Mouse (Mus musculus) embryonic facial prominence, embryonic 10.5 days (tissue): ENCODE results near the gene Gm21885. TPM values are rescaled to one million over a fixed set of nuclear protein-coding genes. Genes with fewer than 3 reads are reported as not detected.
A peak's percentile ranks its signal among the peaks of the same experiment; 100 is the strongest.

ENCODE experiments used
- DNase-seq: peaks from one replicate; pipeline ENCODE4 v3.0.0-alpha.2; 2017; ENCODE audit warnings: low spot score
- H3K27ac ChIP-seq: fragments of 300-500 bp; sonication (generic); replicated peaks from 2 replicates; pipeline ENCODE4 v1.5.1; 2016; ENCODE audit warnings: mild to moderate bottlenecking
- H3K27me3 ChIP-seq: fragments of 300-500 bp; sonication (generic); replicated peaks from 2 replicates; pipeline ENCODE4 v1.6.1; 2016; ENCODE audit warnings: low read depth, mild to moderate bottlenecking; ENCODE audit not compliant: poor library complexity, severe bottlenecking
- H3K36me3 ChIP-seq: fragments of 300-500 bp; sonication (generic); replicated peaks from 2 replicates; pipeline ENCODE4 v1.6.1; 2016; ENCODE audit warnings: mild to moderate bottlenecking, moderate library complexity
- H3K4me1 ChIP-seq: fragments of 300-500 bp; sonication (generic); 2 replicates; pipeline ENCODE4 v1.6.1; 2016
- H3K4me3 ChIP-seq: fragments of 300-500 bp; sonication (generic); 2 replicates; pipeline ENCODE4 v1.5.1; 2016; ENCODE audit warnings: mild to moderate bottlenecking, moderate library complexity
- H3K9me3 ChIP-seq: fragments of 300-500 bp; sonication (generic); 2 replicates; pipeline ENCODE4 v1.6.1; 2016; ENCODE audit warnings: mild to moderate bottlenecking
- WGBS: fragments of 180-500 bp; shearing (Covaris S2); methylation state at CpG from one replicate; pipeline ENCODE4 v1.1.7; 2016; 5-methylcytosine and 5-hydroxymethylcytosine counted together
- polyA plus RNA-seq: library from polyadenylated mRNA; unstranded; fragments of >200 nt; fragmentation: Nextera tagmentation; extraction: Ambion mirVana; gene quantifications from 2 replicates; pipeline ENCODE4 v1.2.1, GENCODE M21; 2016

Gm21885 gene
- polyA plus RNA-seq, 1 experiment from 2014 or later, result 0.39 TPM

DNA sequence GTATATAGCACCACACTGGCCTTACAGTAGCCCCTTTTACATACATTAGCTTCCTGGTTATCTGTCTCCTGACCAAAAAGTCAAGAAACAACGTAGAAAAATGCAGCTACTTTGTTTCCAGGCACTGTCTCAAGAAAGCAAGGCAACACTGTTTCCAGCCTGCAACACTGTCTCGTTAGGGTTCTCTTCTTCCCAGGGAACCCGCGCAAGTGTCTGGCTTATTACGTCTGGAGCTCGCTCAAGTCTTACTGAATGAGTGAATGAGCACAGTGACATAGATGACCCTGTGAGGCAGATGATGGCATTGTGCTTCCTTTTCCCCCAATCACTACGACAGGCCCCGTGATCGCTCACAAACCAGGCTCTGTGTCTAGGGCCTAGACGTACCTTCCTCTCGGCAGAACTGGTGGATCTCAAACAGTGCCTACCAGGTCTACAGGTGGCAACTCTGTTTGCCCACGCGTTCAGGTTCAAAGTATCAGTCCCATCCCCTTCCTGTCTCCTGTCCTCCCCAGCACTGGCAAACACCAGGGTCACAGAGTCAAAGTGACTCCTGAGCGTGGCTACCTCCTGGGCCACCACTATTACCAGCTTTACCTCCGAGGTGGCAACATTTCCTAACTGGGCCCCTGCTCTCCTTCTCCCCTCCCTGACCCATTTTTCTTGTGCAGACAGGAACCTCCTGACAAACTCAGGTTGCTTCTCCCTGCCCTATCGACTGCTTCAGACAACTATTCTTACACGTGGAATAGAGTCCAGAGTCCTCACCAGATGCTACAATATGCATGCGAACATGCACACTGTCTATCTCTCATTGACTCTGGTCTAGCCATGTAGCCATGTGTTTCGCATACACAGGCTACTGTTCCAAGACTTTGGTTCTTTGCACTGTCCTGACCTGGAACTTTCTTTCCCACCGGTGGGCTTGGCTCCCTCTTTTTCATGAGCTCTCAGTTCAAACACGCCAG is 8.4 kb upstream of the Gm21885 start:
- Histone ChIP-seq H3K27me3 (peaks cover 12% of the 10 kb centered on the region; the same call in 1 of the 2 replicates), H3K27ac (no peak overlapping the region), H3K9me3 (no peaks in the 10 kb centered on the region), H3K4me3 (no peak overlapping the region), H3K4me1 (peaks cover 21% of the 10 kb centered on the region), H3K36me3 (no peaks in the 10 kb centered on the region)
- no peak for DNase-seq
- WGBS, result 89% methylated on average over 21 of the region's 21 CpGs

DNA sequence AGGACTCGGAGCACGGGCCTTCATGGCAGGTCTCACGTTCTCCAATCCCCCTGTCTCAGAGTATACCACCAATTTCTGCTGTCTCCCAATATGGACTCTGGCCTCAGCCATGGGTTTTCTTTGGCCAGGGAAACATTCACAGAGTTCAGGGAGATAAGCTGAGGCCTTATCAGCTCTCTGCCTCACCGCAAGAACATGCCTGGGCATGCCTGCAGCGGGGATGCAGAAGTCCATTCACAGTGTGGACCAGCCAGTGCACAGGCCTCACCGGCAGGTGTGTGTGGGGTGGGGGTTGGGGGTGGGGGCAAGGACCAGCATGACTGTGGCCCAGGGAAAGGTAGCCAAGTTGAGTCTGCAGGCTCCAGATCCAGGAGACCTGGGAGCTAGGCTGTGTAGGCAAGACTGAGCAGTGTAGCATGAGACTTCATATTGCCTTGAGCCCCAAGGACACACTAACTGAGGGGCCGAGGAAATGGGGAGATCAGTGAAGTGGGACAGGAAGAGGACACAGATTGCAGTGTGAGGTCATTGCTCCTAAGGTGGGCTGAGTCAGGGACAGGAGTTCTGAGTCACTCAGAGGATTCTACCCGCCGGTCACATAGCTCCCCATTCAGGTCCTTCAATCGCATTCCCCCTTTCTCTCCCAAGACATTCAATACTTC is 7.3 kb upstream of the Gm21885 start:
- H3K27me3 ChIP-seq, result peaks cover 12% of the 10 kb centered on the region; the same call in 1 of the 2 replicates
- 92% methylated on average over 10 of the region's 10 CpGs for WGBS
- H3K36me3 ChIP-seq, result no peaks in the 10 kb centered on the region
- peaks cover 14% of the 10 kb centered on the region for H3K4me1 ChIP-seq
- no peak overlapping the region for H3K4me3 ChIP-seq
- DNase-seq, result no peak
- no peak overlapping the region; the same call in 1 of the 2 replicates for H3K27ac ChIP-seq
- no peaks in the 10 kb centered on the region for H3K9me3 ChIP-seq

DNA sequence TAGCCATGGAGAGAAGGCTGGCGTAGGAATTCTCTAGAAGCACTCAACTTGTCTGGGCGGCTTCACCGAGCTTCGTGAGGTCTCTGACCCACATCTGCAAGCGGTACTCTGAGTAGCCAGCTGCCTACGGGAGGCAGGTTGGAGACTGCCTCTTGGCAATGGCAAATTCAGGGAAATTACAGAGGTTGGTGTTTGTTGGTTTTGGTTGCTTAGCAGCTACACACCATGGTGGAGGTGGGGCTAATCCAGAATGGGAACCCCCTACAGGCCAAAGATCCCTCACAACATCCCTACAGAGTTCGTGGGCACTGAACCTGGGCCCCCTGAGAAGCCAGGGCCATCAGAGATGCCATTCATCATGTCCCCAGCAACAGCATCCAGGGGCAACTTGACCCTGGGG is 6.4 kb upstream of the Gm21885 start:
- no peak overlapping the region for H3K27ac ChIP-seq
- no peak for DNase-seq
- peaks cover 12% of the 10 kb centered on the region; the same call in 1 of the 2 replicates for H3K27me3 ChIP-seq
- H3K9me3 ChIP-seq, result no peaks in the 10 kb centered on the region
- WGBS, result 83% methylated on average over 7 of the region's 7 CpGs
- no peak overlapping the region for H3K4me3 ChIP-seq
- H3K36me3 ChIP-seq, result no peaks in the 10 kb centered on the region
- peaks cover 16% of the 10 kb centered on the region for H3K4me1 ChIP-seq

DNA sequence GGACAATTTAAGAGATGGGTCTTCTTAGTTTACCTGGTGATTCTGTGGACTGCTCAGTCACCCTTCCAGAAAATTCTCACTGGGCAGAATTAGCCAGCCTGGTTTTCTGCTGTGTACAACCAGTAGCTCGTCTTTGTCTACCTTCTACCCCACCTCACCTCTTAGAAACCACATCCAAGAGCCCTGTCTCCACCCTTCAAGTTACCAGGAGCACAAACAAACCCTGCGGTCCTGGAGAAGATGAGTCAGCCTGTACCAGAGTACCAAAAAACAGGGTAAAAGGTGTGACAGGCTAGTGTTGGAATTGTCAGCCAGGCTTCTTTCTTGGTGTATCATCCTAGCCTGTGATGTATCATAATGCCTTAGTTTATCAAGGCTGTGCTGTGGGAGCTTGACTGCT is 6.0 kb upstream of the Gm21885 start:
- H3K27ac ChIP-seq, result no peak overlapping the region
- no peaks in the 10 kb centered on the region for H3K9me3 ChIP-seq
- no peak overlapping the region for H3K4me3 ChIP-seq
- 91% methylated on average over 2 of the region's 2 CpGs for WGBS
- DNase-seq, result no peak
- no peaks in the 10 kb centered on the region for H3K36me3 ChIP-seq
- H3K27me3 ChIP-seq, result peaks cover 12% of the 10 kb centered on the region; the same call in 1 of the 2 replicates
- H3K4me1 ChIP-seq, result peaks cover 18% of the 10 kb centered on the region

DNA sequence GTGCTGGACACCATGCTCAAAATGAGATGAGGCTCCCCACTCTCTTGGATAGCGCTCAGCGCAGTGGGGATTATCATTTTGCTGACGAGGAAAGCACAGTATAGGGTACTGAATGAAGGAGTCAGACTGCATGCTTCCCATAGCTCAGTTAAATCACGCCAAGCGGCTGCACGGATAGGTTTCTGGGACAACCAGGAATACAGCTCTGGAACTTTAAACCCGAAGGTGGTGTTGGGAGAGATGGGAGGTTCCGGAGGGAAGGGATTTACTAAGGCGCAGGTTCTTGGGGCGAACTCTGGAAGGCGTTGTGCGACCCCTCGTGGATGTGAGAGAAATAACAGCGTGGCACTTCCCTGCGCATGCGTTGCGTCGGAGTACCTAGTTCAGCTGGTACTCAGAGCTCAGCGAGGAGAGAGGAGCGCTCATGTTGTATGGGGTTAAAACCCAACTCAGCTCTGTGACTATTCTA is 4.8 kb upstream of the Gm21885 start:
- 0 out of 2 replicates have a peak, but pooled peaks cover 3% of the 10 kb centered on the region for H3K36me3 ChIP-seq
- no peaks in the 10 kb centered on the region for H3K9me3 ChIP-seq
- peak overlapping the region; percentile 70 for H3K27ac ChIP-seq
- H3K27me3 ChIP-seq, result peaks cover 12% of the 10 kb centered on the region; the same call in 1 of the 2 replicates
- peak; percentile 90 for DNase-seq
- 9% methylated on average over 20 of the region's 20 CpGs for WGBS
- peak overlapping the region; percentile 49 for H3K4me3 ChIP-seq
- peaks cover 18% of the 10 kb centered on the region for H3K4me1 ChIP-seq

DNA sequence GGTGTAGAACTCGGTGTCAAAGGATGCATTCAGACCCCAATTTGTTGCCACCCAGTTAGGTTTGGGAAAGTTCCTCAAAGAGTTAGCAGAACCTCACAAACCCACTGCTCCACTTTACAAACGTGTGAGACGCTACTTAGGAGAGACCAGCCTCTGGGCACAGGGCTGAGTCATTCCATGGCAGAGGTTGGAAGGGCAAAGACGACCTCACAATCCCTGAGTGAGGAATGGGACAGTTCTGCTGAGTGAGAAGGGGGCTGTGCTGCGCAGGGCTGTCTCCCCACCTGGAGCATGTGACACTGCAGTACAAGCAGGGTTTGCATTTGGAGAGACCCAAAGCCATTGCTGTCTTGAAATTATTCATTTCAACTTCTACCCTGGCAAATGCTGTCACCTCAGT is 618 bp downstream of the Gm21885 start:
- peaks cover 7% of the 10 kb centered on the region for H3K4me1 ChIP-seq
- WGBS, result 71% methylated on average over 5 of the region's 5 CpGs
- H3K9me3 ChIP-seq, result no peaks in the 10 kb centered on the region
- H3K4me3 ChIP-seq, result no peak overlapping the region
- no peak for DNase-seq
- H3K27me3 ChIP-seq, result no peaks in the 10 kb centered on the region
- H3K27ac ChIP-seq, result no peak overlapping the region
- peaks cover 48% of the 10 kb centered on the region for H3K36me3 ChIP-seq

DNA sequence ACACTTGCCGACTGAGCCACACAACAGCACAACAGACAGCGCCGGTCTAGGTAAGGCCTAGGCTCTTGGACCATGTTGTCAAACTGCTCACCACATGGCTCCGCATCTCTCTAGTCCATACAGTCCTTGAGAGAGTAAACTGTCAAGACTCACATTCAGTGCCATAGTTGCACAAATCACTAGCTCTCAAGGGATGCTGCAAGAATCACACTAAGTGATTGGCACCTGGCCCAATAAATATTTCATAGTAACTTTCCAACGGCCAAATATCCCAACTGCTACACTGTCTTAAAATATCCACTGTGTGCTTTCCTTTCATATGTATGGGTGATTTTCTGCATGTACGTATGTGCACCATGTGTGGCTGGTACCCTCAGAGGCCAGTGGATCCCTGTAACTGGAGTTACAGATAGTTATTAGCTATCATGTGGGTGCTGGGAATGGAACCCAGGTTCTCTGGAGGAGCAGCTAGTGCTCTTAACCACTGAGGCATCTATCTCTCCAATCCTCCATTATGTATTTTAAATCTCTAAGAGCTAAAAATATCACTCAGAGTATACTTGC is 1.9 kb downstream of the Gm21885 start:
- Histone ChIP-seq H3K9me3 (no peaks in the 10 kb centered on the region), H3K27ac (no peak overlapping the region), H3K27me3 (no peaks in the 10 kb centered on the region), H3K4me3 (no peak overlapping the region), H3K4me1 (peaks cover 4% of the 10 kb centered on the region), H3K36me3 (peaks cover 62% of the 10 kb centered on the region)
- 93% methylated on average over 6 of the region's 6 CpGs for WGBS
- DNase-seq, result no peak

DNA sequence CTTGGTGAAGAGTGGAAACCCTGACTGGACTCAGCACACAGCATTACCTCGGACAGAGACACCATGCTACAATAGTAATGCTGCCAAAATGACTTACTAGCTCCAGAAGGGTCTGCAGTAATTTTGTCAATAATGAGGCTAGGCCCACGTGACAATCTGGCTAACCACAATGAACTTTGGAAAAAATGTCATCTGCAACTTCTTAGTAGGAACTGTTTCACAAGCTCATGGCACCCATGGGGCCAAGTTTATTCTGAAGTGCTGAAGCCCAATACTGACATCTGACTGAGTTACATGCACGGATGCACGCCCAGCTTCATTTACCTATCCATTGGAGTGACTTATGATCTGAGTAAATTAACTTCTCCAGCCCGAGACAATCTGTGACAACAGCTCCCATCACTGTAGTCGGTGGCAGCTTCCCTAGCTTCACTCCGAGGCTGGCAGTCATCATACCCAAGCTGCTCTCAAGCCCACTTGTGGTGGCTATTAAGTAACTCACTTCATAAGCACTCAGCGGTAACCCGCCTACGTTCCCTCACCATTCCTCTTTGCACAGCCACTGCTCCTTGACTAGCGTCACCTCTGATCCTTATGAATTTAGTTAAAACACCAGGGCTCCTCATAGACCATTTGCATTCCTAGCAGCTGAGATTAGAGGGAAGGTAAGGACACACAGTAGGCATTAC is 4.4 kb downstream of the Gm21885 start:
- H3K4me3 ChIP-seq, result no peak overlapping the region
- H3K27me3 ChIP-seq, result no peaks in the 10 kb centered on the region
- no peak overlapping the region for H3K27ac ChIP-seq
- H3K4me1 ChIP-seq, result no peaks in the 10 kb centered on the region; the same call in 1 of the 2 replicates
- WGBS, result 94% methylated on average over 11 of the region's 11 CpGs
- H3K36me3 ChIP-seq, result peaks cover 86% of the 10 kb centered on the region
- no peaks in the 10 kb centered on the region for H3K9me3 ChIP-seq
- DNase-seq, result no peak

DNA sequence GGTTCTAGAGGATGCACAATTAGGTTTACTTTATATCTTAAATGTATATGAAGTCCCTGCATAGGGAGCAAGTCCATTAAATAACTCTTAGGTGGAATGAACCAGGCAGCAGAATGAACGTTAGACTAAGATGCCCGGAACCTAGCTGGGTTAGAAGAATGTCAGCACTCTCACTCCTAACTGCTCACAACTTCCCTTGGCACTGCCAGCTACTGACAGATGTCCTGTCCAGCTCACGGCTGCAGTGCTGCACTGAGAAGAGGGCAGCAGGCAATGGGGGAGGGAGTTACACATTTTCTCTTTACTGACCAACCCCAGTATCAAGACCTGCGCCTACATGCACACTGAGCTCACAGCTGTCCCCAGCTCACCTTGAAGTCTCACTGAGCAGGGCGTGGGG is 5.4 kb downstream of the Gm21885 start:
- Histone ChIP-seq H3K4me3 (no peak overlapping the region), H3K27ac (no peak overlapping the region), H3K36me3 (peaks cover 93% of the 10 kb centered on the region), H3K27me3 (no peaks in the 10 kb centered on the region), H3K4me1 (no peaks in the 10 kb centered on the region), H3K9me3 (no peaks in the 10 kb centered on the region)
- DNase-seq, result no peak
- WGBS, result 89% methylated on average over 5 of the region's 5 CpGs

DNA sequence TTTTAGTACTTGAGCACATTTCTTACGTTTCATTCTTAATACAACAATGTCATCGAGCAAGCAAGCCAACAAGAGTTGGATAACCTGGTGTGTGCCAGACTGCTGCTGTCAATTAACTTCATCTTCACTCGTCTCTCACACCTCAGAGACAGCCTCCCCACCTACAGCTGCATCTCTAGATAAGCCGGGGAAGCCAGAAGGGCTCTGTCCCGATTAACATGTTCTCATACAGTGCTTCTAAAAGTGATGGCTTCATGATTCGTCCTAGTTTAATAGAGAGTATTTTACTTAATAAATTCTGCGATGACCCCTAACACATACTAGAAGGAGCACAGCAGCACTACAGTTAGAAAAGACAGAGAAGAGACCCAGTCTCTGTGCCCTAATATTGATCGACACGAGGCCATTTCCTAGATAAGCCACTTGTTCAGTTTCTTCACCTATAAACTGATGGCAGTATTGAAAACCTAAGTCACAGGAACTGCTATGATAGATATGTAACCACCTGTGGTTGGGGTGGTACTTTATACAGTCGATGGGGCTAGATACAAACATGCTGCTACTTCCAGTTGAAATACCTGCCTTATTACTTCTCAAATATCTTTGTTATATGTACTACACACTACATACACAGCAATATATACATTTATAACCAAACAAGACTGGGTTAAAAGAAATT is 8.5 kb downstream of the Gm21885 start:
- no peak overlapping the region for H3K27ac ChIP-seq
- H3K4me3 ChIP-seq, result no peak overlapping the region
- H3K36me3 ChIP-seq, result peaks cover 100% of the 10 kb centered on the region
- DNase-seq, result no peak
- no peaks in the 10 kb centered on the region for H3K4me1 ChIP-seq
- no peaks in the 10 kb centered on the region for H3K27me3 ChIP-seq
- H3K9me3 ChIP-seq, result no peaks in the 10 kb centered on the region
- 92% methylated on average over 10 of the region's 10 CpGs for WGBS

DNA sequence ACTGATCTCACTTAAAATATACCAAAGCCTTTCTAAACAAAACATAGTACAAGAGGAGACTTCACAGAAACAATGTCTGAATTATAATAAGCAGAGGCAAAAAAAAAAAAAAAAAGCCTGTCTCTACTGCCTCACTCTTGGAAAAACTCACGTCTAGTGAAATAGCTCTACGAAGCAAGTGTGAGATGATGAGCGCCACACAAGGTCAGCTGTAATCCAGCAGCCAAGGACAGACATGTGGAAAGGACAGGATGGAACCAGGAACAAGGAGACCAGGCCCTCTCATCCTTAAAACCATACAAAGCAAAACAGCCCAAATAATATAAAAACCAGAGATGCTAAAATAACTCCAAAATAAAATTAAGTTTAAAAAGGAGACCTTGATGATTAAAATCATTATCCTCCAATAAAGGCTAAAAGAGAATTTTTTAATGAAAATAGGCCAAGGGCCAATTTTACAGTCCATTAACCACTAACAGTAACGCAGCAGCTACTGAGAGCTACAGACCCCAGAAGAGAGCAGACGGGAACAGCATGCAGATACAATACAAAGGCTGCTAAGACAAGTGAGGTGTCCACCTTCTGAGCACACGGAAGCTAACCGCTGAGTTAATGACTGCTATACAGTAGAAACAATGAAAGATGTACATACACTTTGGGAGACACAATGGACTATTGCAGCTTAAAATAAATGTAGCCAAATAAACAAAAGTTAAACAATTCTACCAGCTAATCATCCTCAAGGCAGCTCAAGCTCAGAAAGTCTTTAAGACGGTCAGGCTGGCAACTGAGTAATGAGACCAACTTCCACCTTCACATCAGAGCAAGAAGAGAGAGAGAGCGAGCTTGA is 13.5 kb downstream of the Gm21885 start:
- DNase-seq, result no peak
- H3K4me3 ChIP-seq, result no peak overlapping the region
- no peaks in the 10 kb centered on the region for H3K9me3 ChIP-seq
- no peaks in the 10 kb centered on the region for H3K4me1 ChIP-seq
- 86% methylated on average over 9 of the region's 9 CpGs for WGBS
- H3K27ac ChIP-seq, result no peak overlapping the region
- H3K36me3 ChIP-seq, result peaks cover 100% of the 10 kb centered on the region
- H3K27me3 ChIP-seq, result no peaks in the 10 kb centered on the region
